Mouse (Mus musculus) right cerebral cortex, postnatal 25 days (tissue): ENCODE data around the gene Tbk1.
A peak's percentile ranks its signal among the peaks of the same experiment; 100 is the strongest.

Source experiments
- DNase-seq: peaks from one replicate; pipeline ENCODE4 v3.0.0; 2022

Tbk1 gene

DNA sequence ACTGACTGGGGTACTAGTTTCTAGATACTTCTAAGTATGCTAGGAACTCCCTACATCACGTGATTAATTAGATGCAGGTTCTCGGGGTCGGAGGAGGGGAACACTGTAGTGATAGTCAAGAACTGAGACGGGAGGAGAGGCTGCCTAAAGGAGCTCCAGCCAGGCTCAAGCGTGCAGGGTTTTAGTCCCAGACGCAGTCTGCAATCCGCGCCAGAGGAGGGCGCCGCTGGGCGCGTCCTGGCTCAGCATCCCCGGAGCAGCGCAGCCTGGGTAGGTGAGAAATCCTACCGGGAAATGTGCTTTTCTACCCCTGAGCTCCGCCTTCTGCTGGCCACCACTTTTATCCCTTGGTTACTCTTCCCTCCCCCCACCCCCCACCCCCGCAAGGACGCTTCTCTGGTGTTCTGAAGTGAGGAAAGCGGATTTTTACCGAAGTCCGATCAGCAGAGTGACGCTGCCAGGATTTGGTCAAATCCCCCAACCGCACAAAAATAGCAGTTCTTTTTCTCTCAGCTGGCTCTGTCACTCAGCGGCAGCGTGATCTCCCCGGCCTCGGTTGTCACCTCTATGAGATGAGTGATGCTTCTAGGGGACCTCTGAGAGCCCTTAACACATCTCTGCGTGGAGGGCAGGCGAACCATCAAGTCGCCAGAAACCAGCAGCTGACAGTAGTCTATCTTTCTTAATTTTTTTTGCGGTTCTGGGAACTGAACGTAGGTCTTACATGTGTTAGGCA, 53.3 kb downstream of the Tbk1 start:
- peak; percentile 64 for DNase-seq

DNA sequence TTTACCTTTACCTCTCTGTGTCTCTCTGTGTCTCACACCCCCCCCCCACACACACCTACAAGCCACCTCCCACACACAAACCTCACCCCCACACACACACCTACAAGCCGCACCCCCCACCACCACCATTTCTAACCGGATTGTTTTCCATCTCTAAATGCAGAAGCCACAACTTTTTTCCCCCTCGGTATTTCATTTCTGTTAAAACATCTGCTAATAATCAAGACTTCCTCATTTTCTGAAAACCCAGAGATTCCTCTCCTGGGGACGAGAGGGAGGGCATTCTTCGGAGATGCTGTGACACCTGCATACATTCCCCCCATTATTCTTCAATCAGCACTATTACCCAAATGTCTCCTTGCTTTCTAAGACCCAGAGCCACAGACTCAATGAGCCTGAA, 55.0 kb downstream of the Tbk1 start:
- no peak for DNase-seq

DNA sequence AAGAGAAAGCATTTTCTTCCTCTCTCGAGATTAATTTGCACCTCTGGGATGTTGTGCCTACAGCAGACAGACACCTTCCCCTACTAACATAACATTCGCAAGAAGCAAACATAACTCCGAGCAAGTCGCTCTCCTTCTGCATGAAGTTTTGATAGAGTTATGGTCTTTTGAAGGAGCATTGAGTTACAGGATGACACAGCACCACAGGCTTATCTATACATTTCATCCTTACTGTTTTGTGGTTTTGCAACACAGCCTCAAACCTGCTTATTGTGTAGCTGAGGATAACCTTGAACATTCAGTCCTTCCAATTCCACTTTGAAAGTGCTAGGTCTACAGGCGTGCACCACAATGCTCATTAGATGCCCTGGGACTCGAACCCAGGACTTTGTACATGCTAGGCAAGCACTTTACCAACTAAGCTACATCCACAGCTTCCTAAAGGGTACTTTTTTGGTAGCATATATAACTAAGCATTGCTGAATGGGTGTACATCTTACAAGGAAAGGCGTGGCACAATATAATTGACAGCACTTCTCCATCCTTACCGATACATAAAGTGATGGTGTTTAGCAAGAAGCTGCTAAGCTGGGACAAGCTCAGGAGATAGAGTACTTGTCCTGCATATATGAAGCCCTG, 56.1 kb downstream of the Tbk1 start:
- no peak for DNase-seq

DNA sequence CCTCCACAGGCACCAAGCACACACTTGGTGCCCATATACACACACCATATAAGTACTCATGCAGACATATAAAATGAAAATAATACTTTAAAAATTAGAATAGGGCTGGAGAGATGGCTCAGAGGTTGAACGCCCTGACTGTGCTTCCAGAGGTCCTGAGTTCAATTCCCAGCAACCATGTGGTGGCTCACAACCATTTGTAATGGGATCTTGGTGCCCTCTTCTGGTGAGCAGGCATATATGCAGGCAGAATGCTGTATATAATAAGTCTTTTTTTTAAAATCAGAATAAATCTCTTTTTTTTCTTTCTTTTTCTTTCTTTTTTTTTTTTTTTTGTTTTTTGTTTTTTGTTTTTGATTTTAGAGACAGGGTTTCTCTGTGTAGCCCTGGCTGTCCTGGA, 57.3 kb downstream of the Tbk1 start:
- no peak for DNase-seq

DNA sequence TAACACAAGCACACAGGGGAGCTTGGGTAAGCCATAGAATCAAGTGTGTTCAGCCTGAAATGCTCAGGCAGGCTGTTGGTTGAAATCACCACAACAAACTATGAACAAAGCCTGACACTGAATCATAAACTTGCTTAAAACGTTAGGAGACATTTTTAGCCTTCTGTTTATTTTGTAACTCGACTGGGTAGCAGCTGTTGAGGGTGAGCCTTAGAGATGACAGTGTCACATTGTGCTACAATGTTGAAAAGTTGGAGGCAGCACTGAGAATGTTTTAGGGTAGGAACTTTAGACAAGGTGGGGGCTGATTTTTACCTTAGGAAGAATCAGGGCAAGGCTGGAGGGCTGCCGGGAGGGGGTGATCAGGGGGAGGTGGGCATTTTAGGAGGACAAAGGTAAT, 58.1 kb downstream of the Tbk1 start:
- no peak for DNase-seq

DNA sequence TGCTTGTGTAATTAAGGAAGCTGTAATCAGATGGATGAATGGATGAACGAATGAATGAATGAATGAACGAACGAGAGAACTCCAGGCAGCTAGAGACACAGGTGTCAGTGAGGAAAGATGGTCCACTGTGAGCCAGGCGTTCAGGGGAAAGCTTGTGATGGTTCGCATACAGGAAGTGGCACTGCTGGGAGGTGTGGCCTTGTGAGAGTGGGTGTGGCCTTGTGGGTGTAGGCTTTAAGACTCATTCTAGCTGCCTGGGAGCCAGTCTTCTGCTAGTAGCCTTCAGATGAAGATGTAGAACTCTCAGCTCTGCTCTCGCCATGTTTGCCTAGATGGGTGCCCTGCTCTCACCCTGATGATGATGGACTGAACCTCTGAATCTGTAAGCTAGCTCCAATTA, 59.5 kb downstream of the Tbk1 start:
- DNase-seq: no peak

DNA sequence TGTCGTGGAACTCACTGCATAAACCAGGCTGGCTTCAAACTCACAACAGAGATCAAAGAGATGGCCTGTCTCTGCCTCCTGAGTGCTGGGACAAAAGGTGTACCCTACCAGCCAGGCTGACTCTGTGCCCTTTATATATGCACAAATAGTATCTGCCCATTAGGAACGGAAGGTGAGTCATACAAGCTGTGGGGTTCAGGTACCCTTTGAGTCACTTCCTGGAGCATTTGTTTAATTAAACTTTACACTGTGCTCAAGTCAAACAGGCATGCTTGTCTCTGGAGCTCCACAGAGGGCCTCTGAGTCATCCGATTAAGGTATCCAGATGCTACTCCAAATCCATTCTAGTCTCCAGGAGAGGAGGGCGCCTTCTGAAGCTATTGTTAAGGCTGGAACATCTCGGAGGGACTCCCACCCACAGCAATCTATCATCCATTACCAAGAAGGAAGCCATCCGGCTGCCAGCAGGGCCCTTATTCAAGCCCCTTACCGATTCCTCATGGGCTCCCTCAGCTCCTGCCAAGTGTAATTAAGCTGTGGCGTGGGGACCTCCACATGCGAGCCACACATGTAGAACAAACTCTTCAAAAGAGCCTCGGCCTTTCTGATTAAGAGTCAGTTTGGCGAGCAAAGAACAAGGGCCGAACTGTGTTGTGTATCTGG, 65.5 kb downstream of the Tbk1 start:
- DNase-seq: no peak

DNA sequence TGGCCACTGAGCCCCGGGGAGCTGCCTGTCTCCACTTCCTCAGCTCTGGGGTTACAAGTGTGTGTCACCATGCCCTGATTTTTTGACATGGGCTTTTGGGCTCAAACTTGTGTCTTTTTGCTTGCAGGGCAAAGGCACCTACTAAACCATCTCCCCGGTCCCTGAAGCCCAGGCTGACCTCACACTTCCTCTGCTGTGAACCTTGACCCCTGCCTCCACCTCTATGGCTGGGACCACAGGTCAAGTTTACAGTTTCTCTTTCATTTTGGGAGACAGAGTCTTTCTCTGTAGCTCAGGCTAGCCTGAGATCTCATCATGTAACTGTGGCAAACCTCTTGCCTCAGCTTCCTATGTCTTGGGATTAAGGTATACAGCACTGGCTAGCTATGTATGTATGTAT, 66.9 kb downstream of the Tbk1 start:
- no peak for DNase-seq

DNA sequence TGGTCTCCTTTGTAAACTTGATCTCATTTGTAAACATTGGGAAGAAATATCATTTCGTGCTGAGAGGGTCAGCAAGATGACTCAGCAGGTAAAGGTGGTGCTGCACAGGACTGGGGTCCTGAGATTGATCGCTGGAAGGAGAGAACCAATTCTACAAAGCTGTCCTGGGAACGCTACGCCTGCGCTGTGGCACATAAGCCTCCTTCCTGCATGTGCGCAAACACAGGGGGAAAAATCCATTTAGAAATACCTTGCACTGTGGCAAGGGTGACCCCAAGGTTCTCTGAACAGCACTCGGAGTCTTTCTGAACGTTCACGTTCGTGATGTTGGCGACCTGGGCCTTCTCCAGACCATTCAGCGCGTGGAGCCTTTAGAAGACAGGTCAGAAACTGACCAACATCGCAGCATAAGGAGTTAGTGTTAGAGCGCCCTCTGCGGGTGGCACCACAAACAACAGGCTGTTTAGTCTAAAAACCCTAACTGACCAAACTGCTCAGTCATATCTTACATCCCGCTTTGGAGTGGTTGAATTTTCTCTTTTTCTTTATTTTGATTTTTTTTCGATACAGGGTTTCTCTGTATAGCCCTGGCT, 70.5 kb downstream of the Tbk1 start:
- peak; percentile 71 for DNase-seq

DNA sequence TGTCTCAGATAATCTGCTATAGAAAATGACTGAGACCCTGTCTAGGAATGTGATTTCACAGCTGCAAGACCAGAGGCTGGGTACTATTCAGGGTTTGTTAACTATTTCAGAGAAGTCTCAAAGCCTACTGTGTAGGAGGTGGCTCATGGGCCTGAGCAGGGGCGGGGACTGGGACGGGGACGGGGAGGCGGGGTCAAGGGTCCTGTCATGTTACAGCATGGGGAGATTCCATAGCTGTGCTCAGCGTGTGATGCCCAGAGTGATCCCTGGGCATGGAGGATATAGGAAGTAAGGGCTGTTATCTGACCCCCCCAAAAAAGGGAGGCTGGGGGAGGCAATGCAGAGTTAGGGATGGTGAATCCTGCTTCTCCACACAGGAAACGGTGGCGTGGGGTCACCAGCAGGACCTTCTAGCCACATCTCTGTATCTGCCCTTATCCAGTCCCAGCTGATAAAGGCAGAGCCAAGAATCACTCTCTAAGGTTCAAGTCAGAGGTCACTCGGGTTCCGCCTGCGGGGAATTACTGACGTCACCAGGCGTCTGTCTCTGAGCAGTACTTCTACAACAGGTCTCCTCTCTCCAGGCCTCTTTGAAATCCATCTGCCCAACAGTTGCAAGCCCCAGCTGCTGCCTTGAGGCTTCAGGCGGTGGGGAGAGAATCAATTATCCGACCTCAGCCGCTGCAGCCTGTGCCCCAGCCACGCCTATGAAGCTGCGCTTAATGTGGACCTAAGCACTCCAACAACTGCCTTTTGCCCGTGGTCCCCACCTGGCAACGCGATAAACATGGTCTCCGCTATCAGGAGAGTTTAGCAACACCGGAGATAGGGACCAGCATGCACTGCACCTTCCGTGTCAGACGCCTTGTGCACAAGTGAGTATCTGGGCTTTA, 76.6 kb downstream of the Tbk1 start:
- DNase-seq: no peak

DNA sequence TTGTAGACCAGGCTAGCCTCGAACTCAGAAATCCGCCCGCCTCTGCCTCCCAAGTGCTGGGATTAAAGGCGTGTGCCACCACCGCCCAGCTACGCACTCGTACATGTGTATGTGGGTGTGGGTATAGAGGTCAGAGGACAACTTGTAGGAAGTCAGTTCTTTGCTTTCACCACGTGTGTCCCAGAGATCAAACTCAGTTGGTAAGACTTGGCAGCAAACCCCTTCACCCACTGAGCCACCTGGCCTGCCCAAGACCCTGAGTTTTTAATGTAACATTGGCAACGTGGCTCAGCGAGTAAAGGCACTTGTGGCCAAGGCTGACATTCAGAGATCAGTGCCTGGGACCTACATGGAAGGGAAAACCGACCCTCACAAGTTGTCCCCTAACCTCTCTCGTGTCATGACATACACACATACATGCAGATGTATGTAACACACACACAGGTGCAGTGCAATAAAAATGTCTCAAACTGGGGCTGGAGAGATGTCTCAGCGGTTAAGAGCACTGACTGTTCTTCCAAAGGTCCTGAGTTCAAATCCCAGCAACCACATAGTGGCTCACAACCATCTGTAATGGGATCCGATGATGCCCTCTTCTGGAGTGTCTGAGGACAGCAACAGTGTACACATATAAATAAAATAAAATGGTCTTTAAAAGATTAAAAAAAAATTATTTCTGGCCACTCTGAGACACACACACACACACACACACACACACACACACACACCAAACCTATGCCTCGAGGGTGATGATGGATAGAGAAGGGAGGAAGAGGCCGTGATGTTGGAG, 78.6 kb downstream of the Tbk1 start:
- DNase-seq: no peak

DNA sequence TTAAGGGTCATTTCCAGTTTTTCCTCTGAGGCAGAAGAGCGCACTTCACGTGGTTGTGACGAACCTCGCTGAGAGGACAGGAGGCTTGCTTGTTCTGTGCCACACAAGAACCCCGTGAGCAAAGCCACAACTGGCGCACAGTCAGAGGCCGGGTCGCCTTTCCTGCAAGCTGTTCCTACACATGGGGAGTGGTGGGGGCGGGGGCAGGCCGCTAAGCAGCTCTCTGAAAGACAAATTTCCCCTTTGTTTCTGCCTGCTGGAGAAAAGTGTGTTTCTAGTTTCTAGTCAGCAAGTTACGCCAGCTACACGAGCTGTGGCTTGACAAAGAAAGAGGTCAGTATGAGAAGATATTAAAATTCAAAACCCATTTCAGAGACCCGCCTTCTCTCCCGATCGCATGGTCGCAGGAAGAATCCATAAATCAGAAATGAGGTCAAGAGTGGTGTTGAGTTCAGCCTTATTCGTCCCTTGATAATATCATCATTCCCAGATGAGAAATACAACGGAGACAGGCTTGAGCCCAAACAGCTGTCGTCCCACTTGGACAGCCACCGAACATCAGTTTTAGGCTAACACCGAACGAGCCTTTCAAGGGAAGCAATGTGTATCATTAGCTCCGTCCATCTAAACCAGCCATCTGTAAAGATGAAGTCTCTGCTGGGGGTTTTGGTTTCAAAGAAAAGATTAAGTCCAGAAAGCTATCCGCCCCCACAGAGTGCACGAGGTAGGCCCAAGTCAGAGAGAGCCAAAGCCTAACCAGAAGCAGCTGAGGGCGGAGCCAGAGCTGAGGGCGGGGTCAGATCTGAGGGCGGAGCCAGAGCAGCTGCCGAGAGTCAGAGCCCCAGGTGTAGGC, 79.6 kb downstream of the Tbk1 start:
- no peak for DNase-seq

DNA sequence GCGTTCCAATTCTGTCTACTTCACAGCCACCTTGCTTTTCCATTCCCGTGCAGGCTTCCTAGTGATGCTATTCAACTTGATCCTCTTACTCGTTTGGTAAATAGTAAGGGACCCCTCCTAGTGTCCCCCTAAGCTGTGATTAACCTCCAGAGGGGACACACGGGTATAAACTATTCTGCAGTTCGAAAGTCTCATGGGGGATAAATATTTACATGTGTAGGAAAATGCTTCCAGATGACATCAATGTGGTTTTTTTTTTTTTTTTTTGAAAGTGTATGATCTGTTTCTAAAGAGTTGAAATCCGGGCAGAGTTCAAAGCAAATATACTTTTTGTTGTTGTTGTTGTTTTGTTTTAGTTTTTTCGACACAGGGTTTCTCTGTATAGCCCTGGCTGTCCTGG, 80.7 kb downstream of the Tbk1 start:
- no peak for DNase-seq

DNA sequence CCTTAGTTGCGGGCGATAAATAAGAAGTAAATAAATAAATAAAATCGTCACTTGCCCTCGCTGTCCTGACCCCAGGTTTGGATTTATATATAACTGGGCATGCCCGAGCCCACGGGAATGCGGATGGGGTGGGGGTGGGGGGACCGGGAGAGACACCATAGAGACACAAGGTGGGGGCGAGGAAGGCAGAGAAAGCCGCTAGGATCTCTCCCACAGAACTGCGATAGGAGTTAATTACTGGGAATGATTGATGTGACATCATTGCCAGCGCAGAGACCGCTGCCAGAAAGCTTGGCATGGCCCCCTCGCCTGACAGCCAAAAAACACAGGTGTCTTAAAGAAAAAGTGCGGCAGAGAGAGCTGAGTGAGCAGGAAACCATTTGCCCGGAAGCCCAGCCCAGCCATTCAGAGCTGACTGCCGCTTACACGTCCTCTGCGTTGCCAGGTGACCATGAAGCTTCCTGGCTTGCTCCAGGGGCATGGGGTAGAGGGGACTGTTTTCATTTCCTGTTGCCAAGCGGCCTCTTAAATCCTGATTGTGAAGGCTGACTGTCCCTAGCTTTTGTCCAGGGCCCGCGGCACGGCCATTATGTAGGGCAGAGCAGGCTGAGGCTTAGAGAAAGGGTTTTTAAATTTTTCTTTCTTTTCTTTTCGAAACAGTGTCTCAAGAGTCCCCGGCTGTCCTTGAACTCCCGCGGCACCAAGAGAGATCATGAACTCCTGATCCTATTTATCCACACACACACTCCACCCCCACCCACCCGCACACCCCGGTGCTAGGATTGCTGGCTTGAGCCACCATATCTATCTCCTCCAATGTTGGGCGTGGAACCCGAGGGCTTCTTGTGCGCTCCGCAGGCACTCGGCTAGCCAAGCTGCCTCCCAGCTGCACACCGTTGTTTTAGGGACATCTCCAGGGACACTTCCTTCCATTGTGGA, 81.3 kb downstream of the Tbk1 start:
- peak; percentile 73 for DNase-seq

DNA sequence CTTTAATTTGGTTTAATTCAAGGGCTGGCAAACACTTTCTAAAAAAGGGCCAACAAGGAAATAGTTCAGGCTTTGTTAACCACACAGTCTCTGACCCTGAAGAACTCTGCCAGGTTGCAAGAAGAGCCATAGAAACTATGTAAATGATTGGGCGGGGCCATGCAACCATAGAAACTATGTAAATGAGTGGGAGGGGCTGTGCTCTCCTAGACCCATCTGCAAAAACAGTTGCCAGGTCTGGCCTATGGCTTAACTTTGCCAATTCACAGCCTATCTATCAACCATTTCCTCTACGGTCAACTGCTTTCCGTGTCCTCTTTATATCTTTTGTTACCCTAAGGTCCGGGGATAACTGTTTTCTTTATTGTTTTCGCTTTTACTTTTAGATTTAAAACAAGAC, 85.4 kb downstream of the Tbk1 start:
- no peak for DNase-seq

DNA sequence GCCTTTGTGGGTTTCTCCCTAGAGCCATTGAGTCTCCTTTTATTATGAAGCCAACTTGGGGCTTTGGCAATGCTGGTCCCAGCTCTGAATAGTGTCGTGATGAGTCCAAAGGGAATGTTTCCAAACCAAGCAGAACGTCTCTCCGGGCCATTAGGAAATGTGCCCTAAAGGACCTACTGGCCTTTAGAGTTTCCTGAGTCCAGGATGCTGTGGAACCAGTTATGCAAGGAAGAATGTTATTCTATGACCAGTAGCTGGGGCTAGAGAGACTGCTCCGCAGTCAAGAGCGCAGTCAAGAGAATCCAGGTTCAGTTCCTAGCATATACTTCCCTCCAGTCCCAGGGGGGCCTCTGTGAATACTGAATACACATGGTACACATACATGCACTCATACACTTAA, 86.6 kb downstream of the Tbk1 start:
- no peak for DNase-seq

DNA sequence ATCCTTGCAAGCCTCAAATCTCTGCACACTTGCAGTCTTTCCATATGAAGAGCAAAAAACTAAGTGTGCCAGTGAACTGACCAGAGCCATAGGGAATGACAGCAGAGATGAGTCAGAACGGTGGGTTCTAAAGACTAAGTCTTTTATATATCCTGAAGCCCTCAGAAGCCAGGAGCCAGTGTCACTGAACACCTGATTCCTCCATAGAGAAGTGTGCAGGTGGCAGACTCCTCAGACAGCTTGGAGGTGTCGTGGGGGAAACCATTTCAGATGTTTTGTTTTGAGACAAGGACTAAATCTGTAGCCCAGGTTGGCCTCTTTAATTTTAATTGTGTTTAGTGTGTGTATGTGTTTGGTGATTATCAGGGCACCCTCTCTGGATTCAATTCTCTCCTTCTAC, 87.5 kb downstream of the Tbk1 start:
- no peak for DNase-seq

DNA sequence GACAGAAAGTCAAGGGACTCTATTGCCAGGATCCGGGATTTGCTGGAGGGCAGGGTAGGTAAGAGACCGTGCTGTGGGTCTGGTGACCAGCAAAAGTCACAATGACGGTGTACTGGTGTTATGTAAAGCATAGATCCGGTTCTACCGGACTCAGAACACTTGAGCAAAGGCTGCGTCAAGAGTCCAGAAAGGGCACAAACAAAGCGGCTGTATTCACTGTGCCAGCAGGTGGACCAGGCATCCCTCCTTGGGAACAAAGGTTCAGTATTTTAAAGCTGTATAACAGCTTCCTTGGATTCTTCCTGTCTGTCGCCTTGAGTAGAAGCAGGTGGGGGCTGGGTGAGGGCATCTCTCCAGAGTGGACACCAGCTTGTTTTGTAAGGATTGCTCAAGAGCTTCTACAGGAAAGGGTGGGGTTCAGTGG, 88.1 kb downstream of the Tbk1 start:
- DNase-seq: no peak

DNA sequence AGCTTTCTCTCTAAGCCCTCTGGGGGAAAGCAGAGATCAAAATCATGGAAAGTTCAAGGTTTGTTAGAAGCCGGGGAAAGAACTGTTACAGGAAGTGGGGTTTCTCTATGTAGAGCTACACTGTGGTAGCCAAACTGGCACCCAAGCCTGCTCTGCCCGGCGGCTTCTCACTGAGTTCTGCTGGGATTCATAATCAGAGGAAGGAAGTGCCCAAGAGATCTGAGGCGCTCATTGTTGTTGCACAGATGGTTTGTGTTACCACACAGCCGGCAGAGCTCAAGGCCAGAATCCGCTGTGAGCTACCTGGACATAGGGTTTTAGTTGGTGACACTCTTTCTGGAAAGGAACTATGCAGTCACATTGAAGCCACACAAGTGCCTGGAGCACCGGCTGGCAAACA, 88.6 kb downstream of the Tbk1 start:
- no peak for DNase-seq

DNA sequence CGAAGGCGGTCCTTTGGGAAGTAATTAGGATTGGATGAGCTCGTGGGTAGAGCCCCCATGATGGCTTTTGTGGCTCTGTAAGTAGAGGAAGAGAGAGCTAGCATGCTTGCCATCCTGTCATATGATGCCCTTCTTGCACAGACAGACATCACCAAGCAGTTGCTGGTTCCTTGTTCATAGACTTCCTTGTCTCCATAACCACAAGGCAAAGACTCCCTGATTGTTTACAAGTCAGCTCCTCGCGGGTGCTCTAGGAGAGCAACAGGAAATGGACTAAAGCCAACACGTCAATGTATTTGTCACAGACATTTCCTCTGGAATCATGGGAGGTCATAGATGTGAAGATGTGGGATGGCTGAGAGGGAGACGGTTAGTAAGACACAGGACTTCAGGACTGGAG, 90.0 kb downstream of the Tbk1 start:
- no peak for DNase-seq
